ENCODE assay signal across 8 mouse cellular contexts in genomic region chr14:41035146-41035798, GRCm38 (mm10). TPM values are rescaled to one million over a fixed set of nuclear protein-coding genes. Genes with fewer than 3 reads are reported as not detected.
DNase-seq lines count a peak whose midpoint lies in the region; ATAC-seq lines count a peak whose summit lies in the region.

No protein-coding gene starts in this region.

- ATAC-seq in midbrain, embryonic 11.5 days (ENCODE audit: low FRiP score) = peak; percentile 57; the same call in 1 of the 2 replicates

- H3K27me3 ChIP-seq in forebrain, embryonic 10.5 days (ENCODE audit: poor library complexity, severe bottlenecking) = no peaks in the 10 kb centered on the region
- H3K27me3 ChIP-seq in midbrain, embryonic 11.5 days (ENCODE audit: control insufficient read depth, insufficient read depth, low read length) = no peaks in the 10 kb centered on the region

- H3K4me2 ChIP-seq in midbrain, embryonic 11.5 days = no peak overlapping the region

- no peak overlapping the region for H3K4me3 ChIP-seq in forebrain, embryonic 10.5 days
- H3K4me3 ChIP-seq in midbrain, embryonic 11.5 days (ENCODE audit: low read depth, low read length) = no peak overlapping the region

- intact Hi-C loops in left cerebral cortex, postnatal 25 days (cut with DNase I) = loop anchor here (10.0 kb wide), 1 partner anchor 240 kb away; no protein-coding TSS in a partner anchor

- DNase-seq in kidney, adult 18-20 months = peak; percentile 66
- DNase-seq in kidney, adult 11 months = no peak
- peak; percentile 65 for DNase-seq in c-Kit-negative CD71-positive TER-119-positive erythroid progenitor cells, embryonic 14.5 days (ENCODE audit: low read depth, low spot score)
- DNase-seq in forebrain, embryonic 10.5 days (ENCODE audit: extremely low spot score, low spot score) = peak; percentile 62
- DNase-seq in hindlimb bud, embryonic 11.5 days (ENCODE audit: extremely low spot score, low read depth, low spot score) = peak; percentile 47
- peak; percentile 48 to 73 for DNase-seq in left cerebral cortex, postnatal 25 days (ENCODE audit: low spot score in 2 of 2)
- DNase-seq in midbrain, embryonic 11.5 days (ENCODE audit: low spot score, missing footprints) = peak; percentile 93
- DNase-seq in spleen, adult 18-20 months = peak; percentile 18 to 58

- H3K9me3 ChIP-seq in forebrain, embryonic 10.5 days = no peaks in the 10 kb centered on the region
- H3K9me3 ChIP-seq in midbrain, embryonic 11.5 days (ENCODE audit: control insufficient read depth, low read length) = no peaks in the 10 kb centered on the region

- no peak overlapping the region for H3K27ac ChIP-seq in forebrain, embryonic 10.5 days
- H3K27ac ChIP-seq in midbrain, embryonic 11.5 days (ENCODE audit: low read depth, low read length) = no peak overlapping the region

- no peaks in the 10 kb centered on the region for H3K36me3 ChIP-seq in forebrain, embryonic 10.5 days (replicated peaks)
- H3K36me3 ChIP-seq in midbrain, embryonic 11.5 days (ENCODE audit: control insufficient read depth, insufficient read depth, low read length) = no peaks in the 10 kb centered on the region

- H3K4me1 ChIP-seq in forebrain, embryonic 10.5 days = no peaks in the 10 kb centered on the region
- H3K4me1 ChIP-seq in midbrain, embryonic 11.5 days (ENCODE audit: control insufficient read depth, insufficient read depth, low read length) = no peaks in the 10 kb centered on the region

- 37% methylated on average over 6 of the region's 6 CpGs for WGBS in forebrain, embryonic 10.5 days
- WGBS in midbrain, embryonic 11.5 days = 36% methylated on average over 6 of the region's 6 CpGs

- no peak overlapping the region for H3K9ac ChIP-seq in midbrain, embryonic 11.5 days (ENCODE audit: low read length)

RNA-seq across cellular contexts. Expression of gene Fam213a, which starts 21.7 kb away (rescaled TPM):
- polyA plus RNA-seq in forebrain, embryonic 10.5 days (2016; fragmentation: Nextera tagmentation; extraction: Ambion mirVana) = 49.4 and 50.5 TPM in 2 replicates
- total RNA-seq in left cerebral cortex, postnatal 25 days (2021) = 100 to 1,000 TPM; 115 to 120 TPM
- 44.7 and 50.4 TPM in 2 replicates for polyA plus RNA-seq in midbrain, embryonic 11.5 days (2014; fragmentation: Nextera tagmentation; extraction: Ambion mirVana)

RNA-seq across cellular contexts. Expression of gene Dydc2, which starts 33.7 kb away (rescaled TPM):
- 0.36 TPM in 1 of 2 replicates, not detected in the other for polyA plus RNA-seq in forebrain, embryonic 10.5 days (2016; fragmentation: Nextera tagmentation; extraction: Ambion mirVana)
- under 1 TPM; 0.62 to 0.85 TPM for total RNA-seq in left cerebral cortex, postnatal 25 days (2021)
- not detected in 2 replicates for polyA plus RNA-seq in midbrain, embryonic 11.5 days (2014; fragmentation: Nextera tagmentation; extraction: Ambion mirVana)

RNA-seq across cellular contexts. Expression of gene Dydc1, which starts 37.4 kb away (rescaled TPM):
- polyA plus RNA-seq in forebrain, embryonic 10.5 days (2016; fragmentation: Nextera tagmentation; extraction: Ambion mirVana) = not detected in 2 replicates
- not detected for total RNA-seq in left cerebral cortex, postnatal 25 days (2021)
- polyA plus RNA-seq in midbrain, embryonic 11.5 days (2014; fragmentation: Nextera tagmentation; extraction: Ambion mirVana) = not detected in 2 replicates
